Mouse (Mus musculus) c-Kit-negative CD71-positive TER-119-positive erythroid progenitor cells, embryonic 14.5 days (primary cell): ENCODE measurements at regions not wholly inside any gene's neighbourhood (a gene's known extent, or its start where the extent isn't known, plus 50 kb on each side); places are given as distances from the start of the nearest gene placed in this dataset.

Experiments used
- DNase-seq: peaks from one replicate; pipeline ENCODE4 v3.0.0-alpha.2; 2013; ENCODE audit warnings: low read depth, low spot score

- no peak for DNase-seq
Measured at GRCm38 (mm10) chr12:25299603-25300471, 202.9 kb upstream of the Id2 start.

GRCm38 (mm10) chr12:25298766-25299165, 201.8 kb upstream of the Id2 start:
- no peak for DNase-seq

GRCm38 (mm10) chr12:25297960-25298359, 201.0 kb upstream of the Id2 start:
- no peak for DNase-seq

- DNase-seq: no peak
Measured at GRCm38 (mm10) chr12:25296648-25297047, 199.7 kb upstream of the Id2 start.

- no peak for DNase-seq
Measured at GRCm38 (mm10) chr12:25294179-25295025, 197.5 kb upstream of the Id2 start.

GRCm38 (mm10) chr12:25293470-25294178, 196.7 kb upstream of the Id2 start:
- DNase-seq: no peak

GRCm38 (mm10) chr12:25289381-25289780, 192.4 kb upstream of the Id2 start:
- no peak for DNase-seq

- DNase-seq: no peak
Measured at GRCm38 (mm10) chr12:25283808-25284207, 186.9 kb upstream of the Id2 start.

- no peak for DNase-seq
Measured at GRCm38 (mm10) chr12:25281438-25281837, 184.5 kb upstream of the Id2 start.

GRCm38 (mm10) chr12:25273631-25274305, 176.8 kb upstream of the Id2 start:
- no peak for DNase-seq

GRCm38 (mm10) chr12:25272752-25273125, 175.8 kb upstream of the Id2 start:
- no peak for DNase-seq

- no peak for DNase-seq
Measured at GRCm38 (mm10) chr12:25272114-25272751, 175.3 kb upstream of the Id2 start.

- DNase-seq: no peak
Measured at GRCm38 (mm10) chr12:25269878-25270277, 172.9 kb upstream of the Id2 start.

GRCm38 (mm10) chr12:25268871-25269850, 172.2 kb upstream of the Id2 start:
- no peak for DNase-seq

- DNase-seq: no peak
Measured at GRCm38 (mm10) chr12:25268323-25268722, 171.4 kb upstream of the Id2 start.

- no peak for DNase-seq
Measured at GRCm38 (mm10) chr12:25267572-25268115, 170.7 kb upstream of the Id2 start.

- DNase-seq: no peak
Measured at GRCm38 (mm10) chr12:25266701-25267571, 170.0 kb upstream of the Id2 start.
